Mouse (Mus musculus) cerebellum, adult 2 months (tissue): ENCODE measurements around the gene D430041D05Rik.

Source experiments
- CTCF ChIP-seq: fragments of 200-500 bp; IDR thresholded peaks from 2 replicates; pipeline ENCODE4 v1.5.1; 2011; ENCODE audit warnings: low read depth, mild to moderate bottlenecking, control low read depth, low read length, moderate library complexity, borderline replicate concordance; ENCODE audit not compliant: insufficient read depth
- POLR2A ChIP-seq: fragments of 200-500 bp; IDR thresholded peaks from 2 replicates; pipeline ENCODE4 v1.6.1; 2011; ENCODE audit warnings: low read length, control low read depth, borderline replicate concordance; ENCODE audit not compliant: insufficient read depth

DNA sequence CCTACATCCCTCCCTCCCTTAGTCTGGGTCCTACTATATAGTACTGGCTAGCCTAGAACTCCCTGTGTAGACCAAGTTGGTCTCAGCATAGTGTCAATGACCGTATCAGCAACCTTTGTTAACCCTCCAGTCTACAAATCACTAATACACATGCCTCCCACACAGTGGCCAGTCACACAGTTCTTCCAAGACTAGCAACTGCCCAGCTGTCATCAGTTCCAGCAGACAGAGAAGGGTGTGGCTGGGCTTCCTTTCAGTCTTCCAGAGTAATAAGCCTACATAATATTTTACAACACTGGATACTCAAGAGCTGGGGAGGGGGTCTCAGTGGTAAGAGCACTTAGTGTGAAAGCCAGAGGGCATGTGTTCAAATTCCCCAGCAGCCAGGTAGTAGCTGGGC lies 9.2 kb upstream of the D430041D05Rik start:
- TF ChIP-seq CTCF (no peak), POLR2A (no peak)
